Mouse (Mus musculus) bone marrow, adult 2 months (tissue): ENCODE results near the gene Ccnd1. TPM values are rescaled to one million over a fixed set of nuclear protein-coding genes. Genes with fewer than 3 reads are reported as not detected.
"Not testable (repeated sequence)": the region's sequence is repeated elsewhere in the genome, so short reads cannot be mapped to it uniquely, and the experiment has no call there.

ENCODE experiments used
- H3K27ac ChIP-seq: fragments of 200-500 bp; 2 replicates; pipeline ENCODE4 v1.5.1; 2012; ENCODE audit warnings: low read depth, mild to moderate bottlenecking, control low read depth, inconsistent platforms, low read length; ENCODE audit not compliant: control insufficient read depth, poor library complexity, insufficient read depth
- H3K4me1 ChIP-seq: fragments of 200-500 bp; 2 replicates; pipeline ENCODE4 v1.6.1; 2011; ENCODE audit warnings: low read length; ENCODE audit not compliant: control insufficient read depth, insufficient read depth
- H3K4me3 ChIP-seq: fragments of 200-500 bp; replicated peaks from 2 replicates; pipeline ENCODE3; 2011; ENCODE audit warnings: mild to moderate bottlenecking, low read depth, low read length, control low read depth; ENCODE audit not compliant: control insufficient read depth
- CTCF ChIP-seq: fragments of 200-500 bp; IDR thresholded peaks from 2 replicates; pipeline ENCODE4 v1.5.1; 2011; ENCODE audit warnings: low read length, control low read depth; ENCODE audit not compliant: control insufficient read depth, insufficient read depth
- POLR2A ChIP-seq: fragments of 200-500 bp; IDR thresholded peaks from 2 replicates; pipeline ENCODE4 v1.6.1; 2011; ENCODE audit warnings: low read depth, mild to moderate bottlenecking, control low read depth, low read length, borderline replicate concordance; ENCODE audit not compliant: control insufficient read depth
- WGBS: fragments of 180-500 bp; shearing (Covaris S2); methylation state at CpG from one replicate; pipeline ENCODE4 v1.1.7; 2018; 5-methylcytosine and 5-hydroxymethylcytosine counted together
- polyA plus RNA-seq: library from polyadenylated mRNA; stranded (reverse); fragments of >200 nt; gene quantifications from 2 replicates; pipeline ENCODE4 v1.2.4, GENCODE M21; 2011; ENCODE audit warnings: low replicate concordance; ENCODE audit not compliant: missing spikeins, insufficient read depth, insufficient read length

Ccnd1 gene
- polyA plus RNA-seq, 1 experiment: 10.0 TPM

GRCm38 (mm10) chr7:144907793-144908192 is 31.9 kb downstream of the Ccnd1 start:
- WGBS: 14% methylated on average over 8 of the region's 8 CpGs
- no peak for TF ChIP-seq CTCF
- no peak for TF ChIP-seq POLR2A

GRCm38 (mm10) chr7:144906708-144907397 is 32.9 kb downstream of the Ccnd1 start:
- TF ChIP-seq POLR2A (no peak), CTCF (peak; percentile 79)
- Histone ChIP-seq H3K4me3 (no peak overlapping the region), H3K27ac (no peak overlapping the region), H3K4me1 (no peaks in the 10 kb centered on the region)
- 13% methylated on average over 28 of the region's 28 CpGs for WGBS

More at GRCm38 (mm10) chr7:144907793-144908192, 31.9 kb downstream of the Ccnd1 start:
- H3K4me1 ChIP-seq: no peaks in the 10 kb centered on the region
- H3K4me3 ChIP-seq: no peak overlapping the region
- no peak overlapping the region for H3K27ac ChIP-seq

GRCm38 (mm10) chr7:144905514-144905913 is 34.2 kb downstream of the Ccnd1 start:
- H3K27ac ChIP-seq, H3K4me3 ChIP-seq, H3K4me1 ChIP-seq: not testable (repeated sequence)
- 83% methylated on average over 3 of the region's 3 CpGs for WGBS

GRCm38 (mm10) chr7:144898506-144898905 is 41.2 kb downstream of the Ccnd1 start:
- TF ChIP-seq CTCF (no peak), POLR2A (no peak)
- Histone ChIP-seq H3K4me1 (peaks cover 1% of the 10 kb centered on the region), H3K4me3 (no peak overlapping the region), H3K27ac (no peak overlapping the region)
- 90% methylated on average over 6 of the region's 6 CpGs for WGBS

GRCm38 (mm10) chr7:144896294-144897218 is 43.2 kb downstream of the Ccnd1 start, which contains the start of gene Fgf15:
Fgf15 (plus strand) TSS chr7:144896531.
- H3K4me1 ChIP-seq: peaks cover 1% of the 10 kb centered on the region
- H3K27ac ChIP-seq: no peak within 1 kb of the TSS; the same call in 1 of the 2 replicates
- no peak for TF ChIP-seq CTCF
- TF ChIP-seq POLR2A: no peak
- WGBS: 2% methylated on average over 65 of the region's 65 CpGs
- H3K4me3 ChIP-seq: peak within 1 kb of the TSS; percentile 26

- 2% methylated on average over 37 of the region's 37 CpGs for WGBS
- H3K4me1 ChIP-seq: peaks cover 1% of the 10 kb centered on the region
- H3K4me3 ChIP-seq: peak overlapping the region; percentile 26
- TF ChIP-seq POLR2A: no peak
- TF ChIP-seq CTCF: peak; percentile 71
- no peak overlapping the region for H3K27ac ChIP-seq
Measured at GRCm38 (mm10) chr7:144895305-144896111, 44.2 kb downstream of the Ccnd1 start.

GRCm38 (mm10) chr7:144894706-144895105 is 45.0 kb downstream of the Ccnd1 start:
- 10% methylated on average over 4 of the region's 4 CpGs for WGBS
- TF ChIP-seq CTCF: no peak
- TF ChIP-seq POLR2A: no peak
- Histone ChIP-seq H3K27ac (no peak overlapping the region), H3K4me1 (peaks cover 1% of the 10 kb centered on the region), H3K4me3 (no peak overlapping the region)

GRCm38 (mm10) chr7:144894191-144894590 is 45.5 kb downstream of the Ccnd1 start:
- Histone ChIP-seq H3K27ac (no peak overlapping the region), H3K4me3 (no peak overlapping the region), H3K4me1 (peaks cover 1% of the 10 kb centered on the region)
- TF ChIP-seq CTCF (no peak), POLR2A (no peak)
- WGBS: 8% methylated on average over 5 of the region's 5 CpGs
